Mouse (Mus musculus): ENCODE results near the gene Gm17027. TPM values are rescaled to one million over a fixed set of nuclear protein-coding genes. Genes with fewer than 3 reads are reported as not detected.

The Gm17027 gene
- not detected in 2 replicates for polyA plus RNA-seq (2012; ENCODE audit: low replicate concordance)

GRCm38 (mm10) chr14:42162522-42162921, at the start of gene Gm17027:
Gene Gm17027 (minus strand): TSS chr14:42162622.

GRCm38 (mm10) chr14:42190691-42191090, 28.3 kb upstream of the Gm17027 start, which contains the start of gene Gm3573:
Gene Gm3573 (minus strand): TSS chr14:42190791.

GRCm38 (mm10) chr14:42117269-42117668, 45.2 kb downstream of the Gm17027 start, which contains the start of gene Gm7951:
Gene Gm7951 (minus strand): TSS chr14:42117369.

Other genes starting within 250 kb of the Gm17027 start
- not detected in 2 replicates for gene 1700049E17Rik1, start 237.7 kb downstream of the Gm17027 start, polyA plus RNA-seq (2012; ENCODE audit: low replicate concordance)
- gene 1700024B05Rik, start 218.6 kb downstream of the Gm17027 start, polyA plus RNA-seq (2012; ENCODE audit: low replicate concordance), result not detected in 2 replicates
- not detected in 2 replicates for gene Gm6401, start 194.7 kb downstream of the Gm17027 start, polyA plus RNA-seq (2012; ENCODE audit: low replicate concordance)
- not detected in 2 replicates for gene Gm3543, start 179.3 kb downstream of the Gm17027 start, polyA plus RNA-seq (2012; ENCODE audit: low replicate concordance)
- gene Gm7951, start 45.3 kb downstream of the Gm17027 start, polyA plus RNA-seq (2012; ENCODE audit: low replicate concordance), result not detected in 2 replicates
- gene Gm3573, start 28.2 kb upstream of the Gm17027 start, polyA plus RNA-seq (2012; ENCODE audit: low replicate concordance), result not detected in 2 replicates
- not detected in 2 replicates for gene Gm17026, start 97.4 kb upstream of the Gm17027 start, polyA plus RNA-seq (2012; ENCODE audit: low replicate concordance)
- gene Gm9611, start 134.7 kb upstream of the Gm17027 start, polyA plus RNA-seq (2012; ENCODE audit: low replicate concordance), result not detected in 2 replicates
- not detected in 2 replicates for gene Gm7995, start 147.6 kb upstream of the Gm17027 start, polyA plus RNA-seq (2012; ENCODE audit: low replicate concordance)